Mouse (Mus musculus) liver, embryonic 11.5 days (tissue): ENCODE data around the gene Gm13275. TPM values are rescaled to one million over a fixed set of nuclear protein-coding genes. Genes with fewer than 3 reads are reported as not detected.
"Not testable (repeated sequence)": the region's sequence is repeated elsewhere in the genome, so short reads cannot be mapped to it uniquely, and the experiment has no call there.

Experiments
- ATAC-seq: fragments of 200-750 bp; cut with Nextera tagmentation; replicated peaks from 2 replicates; pipeline ENCODE4 v1.8.0; 2017; ENCODE audit warnings: moderate number of reproducible peaks, mild to moderate bottlenecking, moderate TSS enrichment, moderate library complexity; ENCODE audit not compliant: low FRiP score
- DNase-seq: peaks from one replicate; pipeline ENCODE4 v3.0.0-alpha.2; 2017; ENCODE audit warnings: low spot score
- H3K27ac ChIP-seq: fragments of 300-500 bp; sonication (generic); 2 replicates; pipeline ENCODE4 v1.5.1; 2014; ENCODE audit warnings: mild to moderate bottlenecking, low read depth, low read length, control low read depth
- H3K27me3 ChIP-seq: fragments of 300-500 bp; sonication (generic); replicated peaks from 2 replicates; pipeline ENCODE4 v1.6.1; 2014; ENCODE audit warnings: low read length, mixed read lengths; ENCODE audit not compliant: control insufficient read depth, insufficient read depth
- H3K36me3 ChIP-seq: fragments of 300-500 bp; sonication (generic); 2 replicates; pipeline ENCODE4 v1.6.1; 2014; ENCODE audit warnings: mild to moderate bottlenecking, low read length, moderate library complexity, mixed read lengths; ENCODE audit not compliant: control insufficient read depth, insufficient read depth
- H3K4me1 ChIP-seq: fragments of 300-500 bp; sonication (generic); replicated peaks from 2 replicates; pipeline ENCODE4 v1.6.1; 2014; ENCODE audit warnings: low read length, mixed read lengths; ENCODE audit not compliant: control insufficient read depth, insufficient read depth
- H3K4me2 ChIP-seq: fragments of 300-500 bp; sonication (generic); 2 replicates; pipeline ENCODE4 v1.6.1; 2014; ENCODE audit warnings: mild to moderate bottlenecking, control low read depth, moderate library complexity
- H3K4me3 ChIP-seq: fragments of 300-500 bp; sonication (generic); 2 replicates; pipeline ENCODE4 v1.5.1; 2014; ENCODE audit warnings: low read depth, low read length, control low read depth
- H3K9ac ChIP-seq: fragments of 300-500 bp; sonication (generic); 2 replicates; pipeline ENCODE4 v1.6.1; 2014; ENCODE audit warnings: low read depth, low read length, control low read depth
- H3K9me3 ChIP-seq: fragments of 300-500 bp; sonication (generic); 2 replicates; pipeline ENCODE4 v1.6.1; 2016; ENCODE audit warnings: low read length, inconsistent platforms, mixed read lengths; ENCODE audit not compliant: control insufficient read depth
- WGBS: fragments of 180-500 bp; shearing (Covaris S2); extraction: QIAGEN DNeasy Blood & Tissue Kit; methylation state at CpG from one replicate; pipeline ENCODE4 v1.1.7; 2014; 5-methylcytosine and 5-hydroxymethylcytosine counted together
- polyA plus RNA-seq: library from polyadenylated mRNA; unstranded; fragments of >200 nt; fragmentation: Nextera tagmentation; extraction: Ambion mirVana; gene quantifications from 2 replicates; pipeline ENCODE4 v1.2.1, GENCODE M21; 2014

Gene Gm13275
- polyA plus RNA-seq, 1 experiment from 2014 or later = not detected

DNA sequence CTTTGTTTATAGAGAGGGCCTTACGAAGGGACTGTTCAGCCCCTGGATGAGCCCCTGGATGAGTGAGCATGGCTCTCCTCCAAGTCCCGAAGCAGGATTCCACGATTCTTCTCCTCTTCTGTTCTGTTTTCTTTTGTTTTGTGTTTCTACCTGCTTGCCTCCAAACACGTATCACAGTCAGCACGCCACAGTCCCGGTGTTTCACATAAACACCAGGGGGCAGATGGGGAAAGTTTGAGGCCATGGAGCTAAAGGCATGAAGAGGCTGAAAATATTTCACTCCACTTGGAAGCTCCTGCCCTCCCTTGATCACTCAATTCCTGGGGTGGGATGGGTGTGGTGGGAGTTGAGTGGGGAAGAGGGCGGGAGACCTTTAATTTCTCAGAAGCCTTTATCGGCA, 32.5 kb upstream of the Gm13275 start:
- not testable (repeated sequence) for H3K4me2 ChIP-seq, H3K4me1 ChIP-seq, ATAC-seq, H3K9ac ChIP-seq, H3K36me3 ChIP-seq, H3K9me3 ChIP-seq, H3K27ac ChIP-seq, H3K27me3 ChIP-seq, DNase-seq, H3K4me3 ChIP-seq
- WGBS = 55% methylated on average over 6 of the region's 8 CpGs

DNA sequence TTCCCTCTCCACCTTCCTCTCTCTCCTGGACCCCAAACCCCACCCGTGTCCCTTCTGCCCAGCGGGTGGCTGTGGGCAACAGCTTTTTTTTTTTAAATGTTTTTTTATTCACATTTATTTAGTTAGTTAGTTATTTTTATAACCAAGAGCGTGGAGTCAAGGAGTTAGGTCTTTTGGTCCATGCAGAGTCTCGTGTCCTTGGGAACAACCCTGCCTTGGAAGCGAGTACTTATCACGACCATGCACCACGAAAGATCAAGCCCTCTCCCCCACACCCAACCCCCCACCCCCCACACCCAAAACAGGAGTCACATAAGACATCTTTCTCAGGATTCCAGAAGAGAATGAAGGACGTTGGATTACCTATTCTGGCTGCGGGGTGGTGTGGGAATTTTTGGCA, 31.9 kb upstream of the Gm13275 start:
- not testable (repeated sequence) for ATAC-seq, H3K4me2 ChIP-seq, H3K27me3 ChIP-seq, H3K9ac ChIP-seq, H3K4me1 ChIP-seq, H3K9me3 ChIP-seq, H3K27ac ChIP-seq, H3K36me3 ChIP-seq, H3K4me3 ChIP-seq, DNase-seq
- WGBS = 36% methylated on average over 8 of the region's 9 CpGs

DNA sequence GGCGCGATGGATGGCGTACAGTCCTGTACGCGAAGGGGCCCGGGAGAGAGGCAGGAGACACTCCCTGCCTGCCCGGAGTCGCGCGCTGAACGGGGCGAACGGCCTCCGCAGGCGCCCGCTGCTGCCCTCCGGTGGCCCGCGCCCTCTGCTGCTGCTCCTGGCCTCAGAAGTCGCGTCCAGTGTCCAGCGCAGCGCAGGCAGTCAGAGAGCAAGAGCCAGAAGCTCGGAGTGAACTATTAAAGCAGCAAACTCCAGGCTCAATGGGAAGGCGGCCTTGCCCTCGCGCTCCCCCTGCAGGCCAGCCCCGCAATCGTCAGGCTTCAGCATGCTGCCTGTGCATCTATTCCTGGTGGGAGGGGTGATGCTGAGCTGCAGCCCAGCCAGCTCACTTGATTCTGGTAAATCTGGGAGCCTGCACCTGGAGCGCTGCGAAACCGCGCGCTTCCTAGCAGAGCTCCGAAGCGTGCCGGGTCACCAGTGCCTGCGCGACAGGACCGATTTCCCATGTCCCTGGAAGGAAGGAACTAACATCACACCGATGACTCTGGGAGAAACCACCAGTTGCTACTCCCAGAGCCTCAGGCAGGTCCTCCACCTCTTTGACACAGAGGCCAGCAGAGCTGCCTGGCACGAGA, 30.8 kb upstream of the Gm13275 start:
- H3K36me3 ChIP-seq, H3K27me3 ChIP-seq, H3K9me3 ChIP-seq, H3K9ac ChIP-seq, H3K4me1 ChIP-seq, H3K27ac ChIP-seq, ATAC-seq: not testable (repeated sequence)
- DNase-seq = peak; percentile 55
- Histone ChIP-seq H3K4me2 (peak overlapping the region; percentile 57), H3K4me3 (peak overlapping the region; percentile 38)
- 5% methylated on average over 26 of the region's 42 CpGs for WGBS

DNA sequence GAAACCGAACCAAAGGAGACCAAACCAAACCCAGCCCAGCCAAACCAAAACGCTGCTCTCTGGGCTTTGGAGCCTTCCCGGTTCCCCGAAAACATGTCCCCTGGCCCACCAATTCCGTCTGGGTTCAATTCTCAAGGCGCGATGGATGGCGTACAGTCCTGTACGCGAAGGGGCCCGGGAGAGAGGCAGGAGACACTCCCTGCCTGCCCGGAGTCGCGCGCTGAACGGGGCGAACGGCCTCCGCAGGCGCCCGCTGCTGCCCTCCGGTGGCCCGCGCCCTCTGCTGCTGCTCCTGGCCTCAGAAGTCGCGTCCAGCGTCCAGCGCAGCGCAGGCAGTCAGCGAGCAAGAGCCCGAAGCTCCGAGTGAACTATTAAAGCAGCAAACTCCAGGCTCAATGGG, 20.8 kb upstream of the Gm13275 start, which contains the start of gene Gm13290:
Gene Gm13290 (plus strand): TSS at position 301 of the 400 bp plus-strand sequence.
- not testable (repeated sequence) for ATAC-seq

DNA sequence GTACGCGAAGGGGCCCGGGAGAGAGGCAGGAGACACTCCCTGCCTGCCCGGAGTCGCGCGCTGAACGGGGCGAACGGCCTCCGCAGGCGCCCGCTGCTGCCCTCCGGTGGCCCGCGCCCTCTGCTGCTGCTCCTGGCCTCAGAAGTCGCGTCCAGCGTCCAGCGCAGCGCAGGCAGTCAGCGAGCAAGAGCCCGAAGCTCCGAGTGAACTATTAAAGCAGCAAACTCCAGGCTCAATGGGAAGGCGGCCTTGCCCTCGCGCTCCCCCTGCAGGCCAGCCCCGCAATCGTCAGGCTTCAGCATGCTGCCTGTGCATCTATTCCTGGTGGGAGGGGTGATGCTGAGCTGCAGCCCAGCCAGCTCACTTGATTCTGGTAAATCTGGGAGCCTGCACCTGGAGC, 17.7 kb upstream of the Gm13275 start, which contains the start of gene Gm13289:
Gene Gm13289 (plus strand): TSS at position 301 of the 400 bp plus-strand sequence.
- not testable (repeated sequence) for H3K9ac ChIP-seq, DNase-seq, H3K36me3 ChIP-seq, H3K27ac ChIP-seq, ATAC-seq, H3K4me3 ChIP-seq, H3K9me3 ChIP-seq, H3K4me1 ChIP-seq, H3K27me3 ChIP-seq, H3K4me2 ChIP-seq
- no CpG with 5 or more reads among the region's 29 CpGs for WGBS

More for the DNA sequence above, 20.8 kb upstream of the Gm13275 start, which contains the start of gene Gm13290:
- not testable (repeated sequence) for H3K27me3 ChIP-seq, DNase-seq, H3K4me1 ChIP-seq, H3K9ac ChIP-seq, H3K36me3 ChIP-seq, H3K4me3 ChIP-seq, H3K9me3 ChIP-seq, H3K4me2 ChIP-seq, H3K27ac ChIP-seq
- WGBS = no CpG with 5 or more reads among the region's 32 CpGs

DNA sequence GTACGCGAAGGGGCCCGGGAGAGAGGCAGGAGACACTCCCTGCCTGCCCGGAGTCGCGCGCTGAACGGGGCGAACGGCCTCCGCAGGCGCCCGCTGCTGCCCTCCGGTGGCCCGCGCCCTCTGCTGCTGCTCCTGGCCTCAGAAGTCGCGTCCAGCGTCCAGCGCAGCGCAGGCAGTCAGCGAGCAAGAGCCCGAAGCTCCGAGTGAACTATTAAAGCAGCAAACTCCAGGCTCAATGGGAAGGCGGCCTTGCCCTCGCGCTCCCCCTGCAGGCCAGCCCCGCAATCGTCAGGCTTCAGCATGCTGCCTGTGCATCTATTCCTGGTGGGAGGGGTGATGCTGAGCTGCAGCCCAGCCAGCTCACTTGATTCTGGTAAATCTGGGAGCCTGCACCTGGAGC, 14.7 kb upstream of the Gm13275 start, which contains the start of gene Gm13272:
Gene Gm13272 (plus strand): TSS at position 301 of the 400 bp plus-strand sequence.
- H3K9me3 ChIP-seq, H3K4me2 ChIP-seq, H3K9ac ChIP-seq, H3K27me3 ChIP-seq, DNase-seq, ATAC-seq, H3K4me1 ChIP-seq, H3K36me3 ChIP-seq, H3K4me3 ChIP-seq, H3K27ac ChIP-seq: not testable (repeated sequence)
- WGBS = no CpG with 5 or more reads among the region's 29 CpGs

DNA sequence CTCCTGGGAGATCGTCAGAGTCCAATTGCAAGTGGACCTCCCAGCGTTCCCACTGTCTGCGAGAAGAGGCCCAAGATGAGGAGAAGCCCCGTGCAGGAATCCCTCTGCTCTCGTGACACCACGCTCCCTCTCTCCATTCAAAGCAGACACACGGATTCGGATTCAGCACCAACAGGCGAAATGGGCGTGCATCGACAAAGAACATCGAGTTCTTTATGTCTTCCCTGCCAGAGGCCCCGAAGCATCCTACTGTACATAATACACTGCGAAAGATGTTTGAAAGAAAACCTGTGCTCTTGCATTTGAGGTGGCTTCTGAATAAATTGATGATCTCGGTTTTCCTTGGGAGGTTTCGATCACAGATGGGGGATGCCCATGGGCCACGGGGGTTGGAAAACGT, 14.0 kb upstream of the Gm13275 start:
- H3K9me3 ChIP-seq, H3K4me2 ChIP-seq, H3K27me3 ChIP-seq, H3K36me3 ChIP-seq, ATAC-seq, DNase-seq, H3K4me3 ChIP-seq, H3K27ac ChIP-seq, H3K9ac ChIP-seq, H3K4me1 ChIP-seq: not testable (repeated sequence)
- WGBS = 43% methylated on average over 14 of the region's 18 CpGs

DNA sequence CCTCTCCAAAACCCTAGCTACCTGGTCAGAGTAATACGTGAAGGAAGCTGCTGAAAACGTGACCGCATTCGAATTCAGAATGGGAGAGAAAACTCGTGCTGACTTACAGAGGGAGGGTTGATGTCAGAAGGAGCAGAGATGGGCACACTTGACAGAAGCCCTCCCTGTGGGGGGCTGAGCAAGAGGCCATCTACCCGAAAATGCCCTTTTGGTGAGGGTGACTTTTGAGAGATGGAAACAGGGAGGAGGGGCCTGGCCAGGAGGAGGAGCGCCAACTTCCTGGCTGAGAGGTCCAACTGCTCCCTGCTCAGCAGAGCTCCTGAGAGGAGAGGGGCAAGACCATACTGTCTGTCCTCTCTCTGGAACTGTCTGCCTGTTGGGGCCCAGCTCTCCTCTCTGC, 12.5 kb upstream of the Gm13275 start, which contains the start of gene Ifnz:
Gene Ifnz (plus strand): TSS at position 301 of the 400 bp plus-strand sequence.
- H3K4me1 ChIP-seq, H3K36me3 ChIP-seq, H3K9ac ChIP-seq, H3K27ac ChIP-seq, ATAC-seq, H3K27me3 ChIP-seq, H3K4me3 ChIP-seq, DNase-seq, H3K9me3 ChIP-seq: not testable (repeated sequence)
- H3K4me2 ChIP-seq = peak within 1 kb of the TSS; percentile 47
- WGBS = 6% methylated on average over 4 of the region's 7 CpGs

DNA sequence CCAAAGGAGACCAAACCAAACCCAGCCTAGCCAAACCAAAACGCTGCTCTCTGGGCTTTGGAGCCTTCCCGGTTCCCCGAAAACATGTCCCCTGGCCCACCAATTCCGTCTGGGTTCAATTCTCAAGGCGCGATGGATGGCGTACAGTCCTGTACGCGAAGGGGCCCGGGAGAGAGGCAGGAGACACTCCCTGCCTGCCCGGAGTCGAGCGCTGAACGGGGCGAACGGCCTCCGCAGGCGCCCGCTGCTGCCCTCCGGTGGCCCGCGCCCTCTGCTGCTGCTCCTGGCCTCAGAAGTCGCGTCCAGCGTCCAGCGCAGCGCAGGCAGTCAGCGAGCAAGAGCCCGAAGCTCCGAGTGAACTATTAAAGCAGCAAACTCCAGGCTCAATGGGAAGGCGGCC, 12.0 kb upstream of the Gm13275 start:
- under 1% methylated on average over 14 of the region's 31 CpGs for WGBS
- not testable (repeated sequence) for DNase-seq, H3K36me3 ChIP-seq, H3K27me3 ChIP-seq, H3K27ac ChIP-seq, H3K4me3 ChIP-seq, ATAC-seq, H3K9ac ChIP-seq, H3K4me1 ChIP-seq, H3K9me3 ChIP-seq
- peak overlapping the region; percentile 47 for H3K4me2 ChIP-seq
